Mouse (Mus musculus): Measurements from ENCODE around the gene Slc24a3.

DNA sequence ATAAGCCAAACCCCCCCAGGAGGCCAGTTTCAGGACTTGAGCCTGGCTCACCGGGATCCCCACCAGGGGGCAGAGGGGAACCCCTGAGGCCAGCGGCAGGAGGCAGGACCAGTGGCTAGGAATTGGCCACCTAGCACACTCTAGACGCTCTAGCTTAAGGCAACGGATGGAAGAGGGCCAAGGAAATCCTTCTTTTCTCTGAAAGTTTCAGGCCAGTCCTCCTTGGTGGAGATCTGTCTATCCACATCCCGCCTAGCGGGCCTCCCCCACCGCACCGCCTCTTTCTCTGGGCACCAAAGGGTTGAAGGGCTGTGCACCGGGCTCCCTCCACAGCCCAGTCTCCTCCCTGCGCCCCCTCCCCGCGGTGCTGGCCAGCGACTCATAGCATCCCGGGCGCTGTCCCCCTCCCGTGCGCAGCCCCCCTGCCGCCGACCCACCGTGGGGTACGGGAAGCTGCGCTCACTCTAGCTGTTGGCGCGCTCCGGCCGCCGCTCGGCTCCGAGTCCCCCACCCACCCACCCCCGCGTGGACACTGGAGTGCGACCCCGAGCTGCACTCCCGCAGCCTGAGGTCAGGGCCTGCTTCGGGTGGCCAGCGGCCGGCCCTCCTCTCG lies 397 bp upstream of the Slc24a3 start:
- TF ChIP-seq EP300 (IDR thresholded peaks at IDR 0.05; ENCODE audit: low read depth) (no peak), CTCF (IDR thresholded peaks at IDR 0.05; ENCODE audit: low read depth) (peak; percentile 76)

Data from liver, embryonic 14.5 days (tissue).